Mouse (Mus musculus) CH12.LX (cell line): ENCODE results near the gene Dzank1. TPM values are rescaled to one million over a fixed set of nuclear protein-coding genes. Genes with fewer than 3 reads are reported as not detected.

Experiments
- DNase-seq: peaks from one replicate; pipeline ENCODE4 v3.0.0-alpha.2; 2013; ENCODE audit errors: extremely low read depth
- H3K27ac ChIP-seq: 2 replicates; pipeline ENCODE4 v1.5.1; 2012; ENCODE audit warnings: low read depth, mild to moderate bottlenecking, control low read depth, moderate library complexity; ENCODE audit not compliant: insufficient read depth
- H3K27me3 ChIP-seq: replicated peaks from 2 replicates; pipeline ENCODE3; 2012; ENCODE audit warnings: inconsistent platforms
- H3K36me3 ChIP-seq, 2 experiments: replicated peaks in 1 of 2; 2 replicates each; pipeline versions ENCODE3 to v1.6.1; 2012; ENCODE audit warnings: inconsistent platforms in 1 of 2, low read length in 1 of 2, mild to moderate bottlenecking in 1 of 2, mixed read lengths in 1 of 2, moderate library complexity in 1 of 2; ENCODE audit not compliant: control insufficient read depth in 1 of 2, insufficient read depth in 1 of 2
- H3K4me1 ChIP-seq, 2 experiments: 2 replicates each; pipeline ENCODE4 v1.6.1; 2012; ENCODE audit warnings: inconsistent platforms in 1 of 2, moderate library complexity in 1 of 2; ENCODE audit not compliant: insufficient read depth in 2 of 2, control insufficient read depth in 1 of 2
- H3K4me2 ChIP-seq: 2 replicates; pipeline ENCODE4 v1.6.1; 2012; ENCODE audit warnings: low read depth, mild to moderate bottlenecking, control low read depth; ENCODE audit not compliant: poor library complexity, insufficient read depth, severe bottlenecking
- H3K4me3 ChIP-seq, 3 experiments: fragments of 150-350 bp in 1 of 3; sonication (generic) in 1 of 3; replicated peaks in 1 of 3; 2 replicates each; pipeline versions ENCODE3 to v1.5.1; 2011 to 2012; ENCODE audit warnings: low read depth in 2 of 3, low read length in 2 of 3, mild to moderate bottlenecking in 2 of 3, moderate library complexity in 2 of 3, control low read depth in 1 of 3, improper control_type of control experiment in 1 of 3, inconsistent platforms in 1 of 3, mixed read lengths in 1 of 3; ENCODE audit not compliant: poor library complexity in 1 of 3
- H3K79me2 ChIP-seq: replicated peaks from 2 replicates; pipeline ENCODE4 v1.6.1; 2012; ENCODE audit warnings: mild to moderate bottlenecking, moderate library complexity; ENCODE audit not compliant: control insufficient read depth, poor library complexity, insufficient read depth, severe bottlenecking; ENCODE audit errors: extremely low read depth
- H3K9ac ChIP-seq: 2 replicates; pipeline ENCODE4 v1.6.1; 2012; ENCODE audit warnings: low read depth, mild to moderate bottlenecking, control low read depth, moderate library complexity; ENCODE audit not compliant: insufficient read depth
- H3K9me3 ChIP-seq: replicated peaks from 2 replicates; pipeline ENCODE3; 2012; ENCODE audit warnings: low read length, inconsistent platforms, mixed read lengths
- CTCF ChIP-seq, 2 experiments: IDR thresholded peaks in 1 of 2; conservative IDR thresholded peaks in 1 of 2; 2 replicates each; pipeline ENCODE4 v1.5.1; 2011 to 2012; ENCODE audit warnings: low read depth in 2 of 2, low read length in 2 of 2, improper control_type of control experiment in 1 of 2, inconsistent platforms in 1 of 2, mild to moderate bottlenecking in 1 of 2, moderate library complexity in 1 of 2
- GABPA ChIP-seq: IDR thresholded peaks from 2 replicates; pipeline ENCODE4 v1.6.1; 2012; ENCODE audit warnings: low read depth, low read length, improper control_type of control experiment, inconsistent platforms; ENCODE audit not compliant: insufficient replicate concordance
- IRF4 ChIP-seq: IDR thresholded peaks from 2 replicates; pipeline ENCODE4 v1.6.1; 2014; ENCODE audit warnings: low read depth, mild to moderate bottlenecking, inconsistent platforms, low read length, improper control_type of control experiment
- JUN ChIP-seq: IDR thresholded peaks from 2 replicates; pipeline ENCODE4 v1.6.1; 2011; ENCODE audit warnings: low read depth, mild to moderate bottlenecking, low read length, improper control_type of control experiment, moderate library complexity; ENCODE audit not compliant: insufficient read depth
- JUND ChIP-seq: conservative IDR thresholded peaks from 2 replicates; pipeline ENCODE4 v1.6.1; 2011; ENCODE audit warnings: low read depth, low read length, improper control_type of control experiment
- MAZ ChIP-seq: IDR thresholded peaks from 2 replicates; pipeline ENCODE4 v1.6.1; 2012; ENCODE audit warnings: low read depth, mild to moderate bottlenecking, inconsistent platforms, low read length, improper control_type of control experiment, moderate library complexity
- MEF2A ChIP-seq: IDR thresholded peaks from 2 replicates; pipeline ENCODE4 v1.6.1; 2014; ENCODE audit warnings: low read depth, mild to moderate bottlenecking, inconsistent platforms, low read length, improper control_type of control experiment, borderline replicate concordance
- NELFE ChIP-seq: IDR thresholded peaks from 2 replicates; pipeline ENCODE4 v1.6.1; 2011; ENCODE audit warnings: low read depth, low read length, improper control_type of control experiment
- PAX5 ChIP-seq: IDR thresholded peaks from 2 replicates; pipeline ENCODE4 v1.6.1; 2012; ENCODE audit warnings: low read length, inconsistent platforms, mixed read lengths
- POLR2AphosphoS2 ChIP-seq: IDR thresholded peaks from 2 replicates; pipeline ENCODE4 v1.6.1; 2011; ENCODE audit warnings: low read depth, low read length, improper control_type of control experiment
- RAD21 ChIP-seq: IDR thresholded peaks from 2 replicates; pipeline ENCODE4 v1.6.1; 2011; ENCODE audit warnings: low read depth, mild to moderate bottlenecking, low read length, improper control_type of control experiment, moderate library complexity
- SIN3A ChIP-seq: IDR thresholded peaks from 2 replicates; pipeline ENCODE4 v1.6.1; 2012; ENCODE audit warnings: low read length, improper control_type of control experiment, inconsistent platforms
- TCF12 ChIP-seq: IDR thresholded peaks from 2 replicates; pipeline ENCODE4 v1.6.1; 2014; ENCODE audit warnings: low read depth, mild to moderate bottlenecking, inconsistent platforms, low read length, improper control_type of control experiment
- UBTF ChIP-seq: IDR thresholded peaks from 2 replicates; pipeline ENCODE4 v1.6.1; 2012; ENCODE audit warnings: low read depth, mild to moderate bottlenecking, inconsistent platforms, low read length, improper control_type of control experiment, moderate library complexity
- USF2 ChIP-seq: conservative IDR thresholded peaks from 2 replicates; pipeline ENCODE4 v1.6.1; 2011; ENCODE audit warnings: low read depth, low read length, improper control_type of control experiment
- dilution Hi-C: fragments of 300-500 bp; cut with MboI; formaldehyde crosslinking; loops from 2 replicates; pipeline ENCODE4 v1.14.3; 2020; ENCODE audit warnings: low sequenced_read_pairs; ENCODE audit not compliant: extremely low pct_unique_long_range_greater_than_20kb, extremely low pct_ligation_motif_present
- in situ Hi-C: fragments of 300-500 bp; cut with MboI; formaldehyde crosslinking; loops from 3 replicates; pipeline ENCODE4 v1.14.3; 2019; ENCODE audit warnings: low sequenced_read_pairs, low pct_ligation_motif_present, low pct_unique_long_range_greater_than_20kb, mixed read lengths
- polyA plus RNA-seq: library from polyadenylated mRNA; unstranded; fragments of >175 nt; gene quantifications from 2 replicates; pipeline ENCODE4 v1.2.1, GENCODE M21; 2012; ENCODE audit warnings: low read depth; ENCODE audit not compliant: insufficient read length
- total RNA-seq, 2 experiments: library from RNA; depleted of rRNA; stranded (reverse); fragments of 300-350 nt in 1 of 2; fragments of >200 nt in 1 of 2; gene quantifications; 2 replicates each; pipeline ENCODE4 v1.2.3; 2012 to 2014

Dzank1 gene
- total and polyA plus RNA-seq, 3 experiments, result 0.08 to 0.29 (median 0.08) TPM

DNA sequence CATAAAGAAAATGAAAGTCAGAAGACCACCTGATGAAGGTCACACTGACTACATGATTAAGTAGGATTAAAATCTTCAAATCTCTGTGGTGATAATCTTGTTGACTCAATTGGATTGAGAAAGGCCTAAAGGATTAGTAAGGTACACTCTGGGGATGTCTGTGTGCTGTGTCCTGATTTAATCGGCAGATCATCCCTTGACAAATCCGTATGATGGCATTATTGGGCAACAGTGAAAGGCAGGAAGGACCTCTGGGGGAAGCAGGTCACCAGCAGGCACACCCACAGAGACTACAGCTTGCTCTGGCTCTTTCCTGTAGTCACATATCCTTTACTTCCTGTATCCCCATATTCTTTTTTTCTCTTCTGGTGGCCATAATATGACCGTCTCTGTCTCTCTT lies 7.4 kb downstream of the Dzank1 start:
- H3K9ac ChIP-seq, result no peak overlapping the region
- H3K4me2 ChIP-seq, result no peak overlapping the region
- H3K4me1 ChIP-seq, result 0 out of 4 replicates have a peak, but pooled peaks cover 0 to 3% of the 10 kb centered on the region in 2 experiments
- H3K79me2 ChIP-seq, result no peaks in the 10 kb centered on the region
- dilution Hi-C loops, result no loop called here
- H3K36me3 ChIP-seq, result no peaks in the 10 kb centered on the region
- in situ Hi-C loops, result no loop called here
- H3K27me3 ChIP-seq, result peaks cover 14% of the 10 kb centered on the region
- no peak for DNase-seq
- H3K27ac ChIP-seq, result no peak overlapping the region
- H3K4me3 ChIP-seq, result no peak overlapping the region
- TF ChIP-seq UBTF, result no peak
- TF ChIP-seq CTCF (conservative IDR thresholded peaks at IDR 0.05 in 1 of 2, IDR thresholded peaks at IDR 0.05 in 1 of 2; ENCODE audit: low read depth in 2 of 2, low read length in 2 of 2), result no peak
- TF ChIP-seq JUND, result no peak
- no peak for TF ChIP-seq PAX5
- no peak for TF ChIP-seq MAZ
- no peak for TF ChIP-seq NELFE
- H3K9me3 ChIP-seq, result no peaks in the 10 kb centered on the region

DNA sequence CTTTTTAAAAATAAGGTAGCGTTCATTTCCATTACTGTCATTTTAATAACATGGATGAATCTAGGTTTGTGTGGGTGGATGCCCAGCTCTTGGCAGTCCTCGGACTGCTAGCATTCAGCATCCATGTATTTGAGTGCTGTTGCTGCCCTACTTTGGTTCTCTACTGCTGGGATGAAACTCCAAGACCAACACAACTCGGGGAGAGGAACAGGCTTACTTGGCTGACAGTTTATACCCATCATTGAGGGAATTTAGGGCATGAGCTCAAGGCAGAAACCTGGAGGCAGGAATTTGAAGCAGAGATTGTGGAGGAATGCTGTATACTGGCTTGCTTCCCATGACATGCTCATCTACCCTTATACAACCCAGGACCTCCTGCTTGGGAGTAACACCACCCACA lies 12.6 kb downstream of the Dzank1 start:
- Histone ChIP-seq H3K36me3 (no peaks in the 10 kb centered on the region), H3K4me2 (no peak overlapping the region), H3K4me3 (no peak overlapping the region), H3K4me1 (0 out of 4 replicates have a peak, but pooled peaks cover 0 to 3% of the 10 kb centered on the region in 2 experiments), H3K79me2 (no peaks in the 10 kb centered on the region), H3K9ac (no peak overlapping the region), H3K27me3 (peaks cover 6% of the 10 kb centered on the region), H3K9me3 (no peaks in the 10 kb centered on the region), H3K27ac (no peak overlapping the region)
- no peak for DNase-seq
- TF ChIP-seq IRF4, result no peak
- TF ChIP-seq GABPA, result no peak
- dilution Hi-C loops, result no loop called here
- in situ Hi-C loops, result no loop called here

DNA sequence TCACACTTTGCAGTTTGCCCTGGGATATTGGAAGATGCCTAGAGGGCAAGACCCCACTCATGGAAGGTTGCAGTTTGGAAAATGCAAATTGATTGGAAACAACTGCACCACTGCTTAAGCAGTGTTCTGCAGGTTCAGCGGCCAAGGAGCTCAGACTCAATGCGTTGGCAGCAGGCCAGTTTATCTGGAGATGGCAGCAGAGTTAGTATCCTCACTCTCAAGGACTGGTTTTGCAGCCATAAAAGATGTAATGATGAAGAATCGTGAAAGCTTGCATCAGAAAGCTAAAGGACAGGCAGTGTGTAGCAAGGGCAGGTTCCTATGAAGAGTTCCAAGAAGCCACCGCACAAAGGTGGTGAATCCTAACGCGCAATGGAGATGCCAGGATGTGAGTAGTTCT lies 25.1 kb downstream of the Dzank1 start:
- no peaks in the 10 kb centered on the region for H3K36me3 ChIP-seq
- H3K27me3 ChIP-seq, result no peaks in the 10 kb centered on the region
- H3K79me2 ChIP-seq, result no peaks in the 10 kb centered on the region
- dilution Hi-C loops, result no loop called here
- TF ChIP-seq NELFE (no peak), SIN3A (no peak), GABPA (no peak), RAD21 (no peak), USF2 (no peak), TCF12 (no peak), MEF2A (no peak), POLR2AphosphoS2 (no peak), JUN (no peak)
- H3K9me3 ChIP-seq, result no peaks in the 10 kb centered on the region
- H3K9ac ChIP-seq, result no peak overlapping the region
- in situ Hi-C loops, result no loop called here
- no peak overlapping the region for H3K27ac ChIP-seq
- no peak overlapping the region for H3K4me3 ChIP-seq
- no peak overlapping the region for H3K4me2 ChIP-seq
- DNase-seq, result no peak
- no peaks in the 10 kb centered on the region; a peak in 1 of 4 replicates for H3K4me1 ChIP-seq
